Mouse (Mus musculus) fibroblast of lung, adult 2 months (primary cell): ENCODE measurements around the gene Slc13a2.
A peak's percentile ranks its signal among the peaks of the same experiment; 100 is the strongest.

Source experiments
- DNase-seq: peaks from one replicate; pipeline ENCODE4 v3.0.0-alpha.2; 2011; ENCODE audit warnings: low read depth

Slc13a2 gene

DNA sequence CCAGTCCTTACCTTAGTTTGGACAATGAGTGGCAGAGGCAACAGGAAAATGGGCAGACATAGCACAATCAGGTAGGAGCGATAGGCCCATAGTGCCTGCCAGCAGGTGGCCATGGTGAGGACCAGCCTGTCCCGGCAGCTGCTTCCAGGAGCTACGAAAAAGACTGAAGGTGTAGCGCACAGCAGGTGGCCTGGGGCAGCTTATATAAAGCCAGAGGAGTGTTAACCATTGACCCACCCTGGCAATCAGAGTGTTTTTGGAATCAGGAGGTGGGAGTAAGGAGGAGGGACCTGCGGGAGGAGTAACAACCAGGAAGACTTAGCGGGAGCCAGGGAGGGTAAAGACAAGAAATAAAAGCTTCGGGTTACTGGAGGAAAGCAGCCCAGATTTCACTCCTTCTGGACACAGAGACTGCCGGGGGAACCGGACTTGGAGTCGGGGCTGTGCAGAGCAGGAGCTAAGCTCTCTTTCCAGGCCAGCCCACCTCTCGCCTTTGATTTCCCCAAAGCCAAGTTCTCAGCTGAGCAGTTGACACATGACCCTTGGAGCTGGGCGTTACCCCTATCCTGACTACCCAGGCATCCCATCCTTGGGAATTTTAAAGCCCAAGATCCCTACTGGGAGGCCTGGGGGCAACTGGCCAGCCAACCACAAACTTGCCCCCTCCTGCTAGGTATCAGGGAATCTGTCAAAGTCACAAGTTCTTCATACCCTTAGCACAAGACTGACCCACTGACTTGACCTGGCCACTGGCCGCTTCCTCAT is at the start of gene Slc13a2:
TSS of gene Slc13a2 (minus strand) at position 163 of the 765 bp plus-strand sequence.
- no peak for DNase-seq

DNA sequence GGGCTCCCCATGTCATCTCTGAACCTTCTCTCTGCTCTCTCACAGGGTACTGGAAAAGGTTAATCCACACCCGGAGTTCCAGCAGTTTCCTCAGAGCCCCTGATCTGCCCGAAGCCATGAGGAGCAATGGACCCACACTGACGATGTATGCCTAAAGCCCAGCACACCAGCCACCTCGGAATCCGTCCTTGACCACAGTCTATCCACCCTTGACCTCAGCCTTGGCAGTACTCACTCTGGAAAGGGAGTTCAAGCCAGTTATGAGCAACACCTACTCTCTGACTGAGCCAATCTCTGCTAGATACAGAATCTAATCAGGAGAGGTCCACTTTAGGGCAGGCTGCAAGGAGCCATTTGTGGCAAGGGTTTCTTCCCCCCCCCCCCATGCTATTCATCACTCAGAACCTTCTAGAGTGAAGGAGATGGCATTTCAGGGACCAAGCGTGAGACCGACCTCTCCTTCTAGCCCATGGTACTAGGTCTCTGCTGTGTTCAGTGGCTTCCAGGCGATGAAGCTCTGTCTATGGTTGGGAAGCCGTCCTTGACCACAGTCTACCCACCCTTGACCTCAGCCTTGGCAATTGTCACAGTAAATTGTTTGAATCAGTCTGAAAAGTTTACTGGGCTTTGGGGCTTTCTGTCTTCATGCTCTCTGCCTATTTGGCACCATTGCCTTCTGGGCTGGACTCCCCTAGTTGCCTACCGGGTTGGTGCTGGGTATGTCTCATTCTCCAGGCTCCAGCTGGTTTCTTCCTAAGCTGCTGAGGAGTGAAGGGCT is 49.5 kb upstream of the Slc13a2 start:
- no peak for DNase-seq

DNA sequence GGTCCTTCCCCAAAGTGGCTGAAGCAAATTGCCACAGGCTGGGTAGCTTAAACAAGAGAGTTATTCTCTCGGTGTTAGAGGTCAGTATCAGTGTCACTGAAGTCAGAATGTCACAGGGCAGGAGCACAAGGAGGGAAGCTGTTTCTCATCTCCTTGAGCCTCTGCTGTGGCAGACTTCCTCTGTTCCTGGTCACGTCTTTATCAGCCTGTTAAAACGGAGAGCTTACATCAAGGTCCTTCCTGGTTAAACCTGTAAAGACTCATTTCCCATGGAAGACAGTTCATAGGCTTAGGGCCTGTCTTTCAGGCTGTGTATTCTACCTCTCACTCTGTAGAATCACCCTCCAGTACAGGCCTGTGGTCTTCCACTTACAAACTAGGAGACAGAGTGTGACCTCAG is 45.9 kb upstream of the Slc13a2 start:
- no peak for DNase-seq

DNA sequence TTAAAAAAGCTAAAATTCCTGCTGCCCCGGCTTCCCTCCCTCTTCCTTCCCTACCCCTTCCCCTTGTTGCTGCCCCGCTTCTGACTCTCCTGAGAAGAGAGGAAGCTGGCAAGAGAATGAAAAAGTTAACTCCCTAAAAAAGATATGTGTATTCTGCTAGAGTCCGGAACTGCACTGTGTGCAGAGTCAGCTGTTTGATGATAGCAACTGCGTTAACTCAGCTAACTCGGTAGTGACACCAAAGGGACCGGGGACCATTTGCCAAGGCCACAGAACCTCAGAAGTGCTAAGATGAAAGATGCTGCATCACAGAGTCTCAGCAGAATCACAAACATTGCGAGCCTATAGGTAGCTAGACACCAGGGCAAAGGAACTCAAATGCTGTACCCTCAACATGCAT is 45.5 kb upstream of the Slc13a2 start:
- no peak for DNase-seq

DNA sequence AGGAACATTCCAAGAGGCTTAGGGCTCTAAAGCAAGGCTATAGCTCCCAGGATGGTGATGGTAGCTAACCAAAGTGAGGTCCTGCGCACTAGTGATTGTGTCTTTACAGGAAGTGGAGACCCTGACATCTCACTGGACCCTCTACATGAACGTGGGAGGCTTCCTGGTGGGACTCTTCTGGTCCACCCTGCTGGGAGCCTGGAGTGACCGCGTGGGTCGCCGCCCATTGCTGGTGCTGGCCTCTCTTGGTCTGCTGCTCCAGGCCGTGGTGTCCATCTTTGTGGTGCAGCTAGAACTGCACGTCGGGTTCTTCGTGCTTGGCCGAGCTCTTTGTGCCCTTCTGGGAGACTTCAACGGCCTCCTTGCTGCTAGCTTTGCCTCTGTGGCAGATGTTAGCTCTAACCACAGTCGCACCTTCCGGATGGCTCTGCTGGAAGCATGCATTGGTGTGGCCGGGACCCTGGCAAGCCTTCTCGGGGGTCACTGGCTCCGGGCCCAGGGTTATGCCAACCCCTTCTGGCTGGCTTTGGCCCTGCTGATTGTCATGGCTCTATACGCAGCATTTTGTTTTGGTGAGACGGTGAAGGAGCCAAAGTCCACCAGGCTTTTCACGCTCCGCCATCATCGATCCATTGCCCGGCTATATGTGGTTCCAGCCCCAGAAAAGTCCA is 44.4 kb upstream of the Slc13a2 start:
- DNase-seq, result no peak

DNA sequence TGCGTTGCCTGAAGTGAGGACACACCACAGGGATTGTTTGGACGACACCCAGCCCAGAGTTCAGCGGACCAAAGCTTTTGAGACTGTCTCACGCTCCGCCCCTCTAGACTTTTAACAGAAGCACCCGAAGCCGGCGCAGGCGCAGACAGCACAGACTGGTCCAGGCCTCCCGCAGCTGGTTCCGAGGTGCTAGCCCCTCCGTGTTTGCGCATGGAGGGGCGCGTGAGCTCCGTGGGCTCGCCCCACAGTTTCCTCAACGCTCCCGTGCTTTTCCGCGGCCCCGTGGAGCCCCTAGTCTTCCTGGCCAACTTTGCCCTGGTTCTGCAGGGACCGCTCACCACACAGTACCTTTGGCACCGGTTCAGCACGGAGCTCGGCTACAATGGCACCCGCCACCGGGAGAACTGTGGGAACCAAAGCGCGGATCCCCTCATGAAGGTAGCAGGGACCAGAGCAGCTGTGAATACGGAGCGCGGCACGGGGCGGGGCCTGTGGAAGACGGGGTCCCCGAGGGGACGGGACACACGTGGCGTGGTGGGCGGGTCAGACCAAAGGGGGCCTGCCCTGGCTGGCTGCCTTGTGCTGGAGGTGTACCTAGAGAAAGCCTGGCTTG is 43.7 kb upstream of the Slc13a2 start, which contains the start of gene Slc46a1:
TSS of gene Slc46a1 (plus strand) at position 130 of the 613 bp plus-strand sequence.
- peak; percentile 69 for DNase-seq

DNA sequence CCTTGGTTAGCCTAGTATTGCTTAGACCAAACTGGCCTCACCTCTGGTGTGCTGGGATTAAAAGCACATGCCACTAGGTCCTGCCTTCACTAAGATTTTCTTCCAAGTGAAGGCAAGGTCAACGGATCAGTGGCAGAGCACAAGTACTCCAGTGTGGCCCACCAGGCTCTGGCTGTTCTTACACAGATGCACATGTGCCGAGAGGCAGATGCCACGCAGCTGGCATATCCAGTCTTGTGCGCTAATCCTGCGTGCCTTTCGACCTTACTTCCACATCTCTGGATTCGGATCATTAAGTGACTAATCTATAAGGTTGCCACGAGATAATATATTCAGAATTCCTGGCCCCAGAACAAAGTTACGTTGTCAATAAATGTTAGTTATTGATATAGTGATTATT is 43.1 kb upstream of the Slc13a2 start:
- DNase-seq, result no peak

DNA sequence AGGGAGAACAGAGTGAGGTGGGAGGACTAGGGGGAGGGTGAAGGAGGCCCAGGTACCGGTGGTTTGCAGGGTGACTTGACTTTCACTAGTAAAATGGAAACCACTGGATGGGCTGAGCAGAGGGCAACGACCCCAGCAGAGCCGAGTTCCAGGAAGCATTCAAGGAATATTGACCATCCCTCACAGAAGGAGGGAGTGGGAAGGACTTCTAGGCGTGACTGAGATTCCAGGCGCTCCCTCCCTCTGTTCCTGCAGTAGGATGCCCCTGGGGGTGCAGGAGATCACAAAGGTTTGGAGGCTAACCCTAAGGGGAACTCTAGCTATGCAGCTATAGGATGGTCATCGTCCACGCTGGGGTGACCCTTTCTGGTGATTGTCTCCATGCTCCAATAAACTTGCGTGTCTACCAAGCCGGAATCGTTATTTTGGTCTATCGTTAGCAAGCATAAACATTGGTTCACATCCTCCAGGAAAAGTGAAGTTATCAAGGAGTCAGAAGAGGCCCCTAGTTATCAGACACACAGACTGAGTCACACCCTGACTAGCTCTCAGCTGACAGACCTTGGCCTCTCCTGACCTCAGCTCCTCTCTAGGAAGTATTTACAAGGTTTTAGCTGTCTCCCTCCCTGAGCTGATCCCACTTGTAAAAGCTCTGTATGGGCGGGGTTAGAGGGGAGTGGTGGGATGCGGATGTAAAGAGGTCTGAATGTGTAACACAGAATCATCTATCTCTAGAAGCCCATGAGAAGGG is 41.4 kb upstream of the Slc13a2 start:
- no peak for DNase-seq

DNA sequence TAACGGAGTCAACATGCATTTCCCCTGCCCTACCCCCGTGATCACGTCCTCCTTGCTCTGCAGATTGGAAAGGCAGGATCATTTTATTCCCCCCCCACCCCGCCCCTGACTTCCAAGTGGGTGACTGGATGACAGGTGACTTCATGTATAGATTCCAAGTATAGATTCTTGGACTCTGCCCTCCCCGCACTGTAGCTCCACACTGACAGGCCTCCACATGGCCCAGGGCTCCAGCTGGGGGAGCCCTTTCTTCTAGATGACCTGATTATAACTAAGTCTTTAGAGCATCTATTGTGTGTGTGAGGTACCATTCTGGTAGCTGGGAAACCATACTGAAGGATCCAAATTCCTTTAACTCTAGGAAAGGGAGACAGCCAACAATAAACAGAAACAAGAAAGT is 40.7 kb upstream of the Slc13a2 start:
- DNase-seq, result no peak

DNA sequence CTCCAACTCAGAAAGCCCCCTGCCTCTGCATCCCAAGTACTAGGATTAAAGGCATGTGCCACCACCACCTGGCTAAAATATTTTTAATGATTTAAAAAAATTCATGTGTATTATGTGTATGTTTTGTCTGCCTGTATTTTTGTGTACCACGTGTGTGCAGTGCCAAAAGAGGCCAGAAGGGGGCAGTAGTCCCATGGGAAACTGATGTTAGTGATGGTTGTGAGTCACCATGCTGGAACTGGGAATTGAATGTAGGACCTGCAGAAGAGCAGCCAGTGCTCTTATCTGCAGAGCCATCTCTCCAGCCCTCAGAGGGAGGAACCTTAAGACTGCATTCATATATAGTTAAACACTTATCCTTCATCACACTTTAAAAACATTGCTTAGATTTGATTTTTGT is 39.9 kb upstream of the Slc13a2 start:
- no peak for DNase-seq

DNA sequence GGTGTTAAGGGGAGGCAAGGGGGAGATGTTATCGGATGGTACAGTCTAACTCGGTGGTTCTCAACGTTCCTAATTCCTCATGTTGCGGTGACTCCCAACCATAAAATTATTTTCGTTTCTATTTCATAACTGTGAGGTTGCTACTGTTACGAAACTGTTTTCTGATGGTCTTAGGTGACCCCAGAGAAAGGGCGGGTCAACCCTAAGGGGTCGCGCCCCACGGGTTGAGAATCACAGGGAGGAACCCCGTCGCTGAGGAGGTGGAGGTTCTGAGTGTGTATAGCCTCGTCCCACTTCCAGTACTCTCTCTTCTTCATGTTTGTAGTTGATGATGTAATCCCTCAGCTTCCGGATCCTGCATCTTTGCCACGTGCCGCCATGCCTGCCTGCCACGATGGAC is 36.7 kb upstream of the Slc13a2 start:
- no peak for DNase-seq

DNA sequence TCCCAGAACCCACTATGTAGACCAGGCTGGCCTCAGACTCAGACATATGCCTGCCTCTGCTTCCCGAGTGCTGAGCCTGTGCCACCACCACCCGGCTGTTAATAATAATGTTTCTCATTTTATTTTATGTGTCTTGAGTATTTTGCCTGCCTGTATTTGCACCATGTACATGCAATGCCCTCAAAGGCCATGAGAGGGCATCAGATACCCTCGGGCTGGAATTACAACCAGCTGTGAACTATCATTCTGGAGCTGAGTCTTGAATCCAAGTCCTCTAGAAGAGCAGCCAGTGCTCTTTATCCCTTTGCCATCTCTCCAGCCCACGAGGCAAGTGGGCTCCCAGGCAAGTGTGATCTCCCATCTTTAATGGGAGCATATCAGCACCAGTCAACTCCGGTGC is 33.3 kb upstream of the Slc13a2 start:
- no peak for DNase-seq

DNA sequence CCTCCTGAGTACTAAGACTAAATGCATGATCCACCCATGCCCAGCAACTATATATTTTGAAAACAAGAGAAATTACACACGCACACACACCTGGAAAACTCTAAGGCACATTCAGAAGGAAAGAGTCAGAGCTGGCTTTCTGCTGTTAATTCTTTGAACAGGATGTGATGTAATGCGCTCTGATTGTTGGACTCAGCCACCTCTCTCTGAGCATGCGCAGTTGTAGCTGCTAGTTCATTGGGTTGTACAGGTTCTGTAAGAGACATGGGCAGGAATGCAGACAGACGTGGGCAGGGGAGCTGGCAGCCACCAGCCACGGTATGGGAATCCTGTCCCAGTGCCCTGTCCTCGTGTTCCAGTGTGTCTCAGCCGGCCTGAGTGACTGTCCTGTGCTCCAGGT is 32.3 kb upstream of the Slc13a2 start:
- DNase-seq, result no peak

DNA sequence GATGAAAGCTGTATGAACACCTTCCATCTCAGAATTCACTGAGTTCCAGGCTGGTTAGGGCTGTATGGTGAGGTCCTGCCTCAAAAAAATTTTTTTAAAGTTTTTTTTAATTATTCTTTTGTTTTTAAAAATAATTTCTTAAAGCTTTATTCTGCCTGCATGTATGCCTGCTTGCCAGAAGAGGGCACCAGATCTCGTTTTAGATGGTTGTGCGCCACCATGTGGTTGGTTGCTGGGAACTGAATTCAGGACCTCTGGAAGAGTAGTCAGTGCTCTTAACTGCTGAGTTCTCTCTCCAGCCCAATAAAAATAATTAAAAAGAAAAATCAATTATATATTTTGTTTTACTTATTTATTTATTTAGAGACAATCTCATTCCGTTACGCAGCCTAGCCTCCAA is 31.7 kb upstream of the Slc13a2 start:
- peak; percentile 26 for DNase-seq

DNA sequence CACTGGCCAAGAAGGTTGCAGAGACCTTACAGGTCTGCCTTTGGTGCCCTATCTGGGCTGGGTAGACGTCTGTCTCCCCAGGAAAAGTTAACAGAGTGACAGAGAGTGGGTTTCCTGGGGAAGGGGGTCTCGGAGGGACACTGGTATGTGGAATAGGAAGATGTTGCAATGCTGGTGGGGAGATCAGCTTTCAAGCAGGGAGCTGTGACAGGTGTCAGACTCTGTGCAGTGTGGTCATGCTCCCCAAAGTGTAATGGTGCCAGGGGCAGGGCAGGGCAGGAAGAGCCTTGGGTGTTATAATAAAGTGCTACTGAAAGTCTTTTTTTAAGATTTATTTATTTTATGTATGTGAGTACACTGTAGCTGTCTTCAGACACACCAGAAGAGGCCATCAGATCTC is 28.3 kb upstream of the Slc13a2 start:
- DNase-seq, result no peak

DNA sequence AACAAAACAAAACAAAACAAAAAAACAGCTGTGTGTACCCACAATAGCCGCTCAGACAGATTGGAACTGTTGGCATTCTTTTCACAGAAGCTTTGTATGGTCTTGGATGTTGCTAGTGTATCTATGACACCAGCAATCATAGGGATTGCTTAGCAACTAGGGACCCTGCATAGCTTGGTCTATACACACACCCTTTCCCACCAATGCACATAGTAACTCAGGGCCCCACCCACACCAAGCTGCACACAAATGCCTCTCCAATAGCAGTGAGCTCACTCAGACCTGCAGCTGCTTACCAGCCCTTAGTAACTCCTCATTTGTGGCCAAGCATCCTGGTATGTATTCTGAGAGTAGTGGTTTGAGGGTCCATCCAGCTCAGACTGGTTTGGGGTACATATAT is 26.2 kb upstream of the Slc13a2 start:
- DNase-seq, result no peak

DNA sequence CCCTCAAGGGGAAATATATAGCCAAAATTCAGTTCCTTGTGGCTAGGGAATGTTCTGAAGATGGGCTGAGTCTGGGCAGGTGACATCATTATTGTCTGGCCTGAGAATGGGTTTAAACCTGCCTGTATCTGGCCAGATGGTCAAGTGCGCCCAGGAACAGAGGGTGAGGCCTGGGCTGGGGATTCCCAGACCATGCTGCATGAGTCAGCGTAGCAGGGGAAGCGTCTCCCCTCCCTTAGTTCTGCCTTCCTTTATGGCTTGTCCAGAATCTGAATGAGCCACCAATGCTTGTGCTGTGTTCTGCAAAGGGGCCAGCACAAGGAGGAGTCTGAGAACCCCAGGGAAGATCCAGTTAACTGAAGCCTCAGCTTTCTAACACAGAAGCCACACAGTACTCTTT is 25.2 kb upstream of the Slc13a2 start:
- no peak for DNase-seq

DNA sequence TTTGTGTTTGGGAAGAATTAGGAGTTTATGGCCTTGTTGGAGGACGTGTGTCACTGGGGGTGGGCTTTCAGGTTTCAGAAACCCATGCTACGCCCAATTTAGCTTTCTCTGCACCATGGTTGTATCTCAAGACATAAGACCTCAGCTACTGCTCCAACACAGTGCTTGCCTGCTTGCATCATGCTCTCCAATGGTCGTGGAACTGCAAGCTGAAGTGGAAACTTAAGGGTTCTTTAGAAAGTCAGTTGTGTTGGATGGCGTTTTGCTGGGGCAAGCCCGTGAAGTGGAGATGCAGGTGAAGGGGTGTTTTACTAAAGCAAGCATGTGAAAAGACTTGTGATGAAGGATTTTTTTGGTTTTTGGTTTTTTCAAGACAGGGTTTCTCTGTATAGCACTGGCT is 21.1 kb upstream of the Slc13a2 start:
- no peak for DNase-seq

DNA sequence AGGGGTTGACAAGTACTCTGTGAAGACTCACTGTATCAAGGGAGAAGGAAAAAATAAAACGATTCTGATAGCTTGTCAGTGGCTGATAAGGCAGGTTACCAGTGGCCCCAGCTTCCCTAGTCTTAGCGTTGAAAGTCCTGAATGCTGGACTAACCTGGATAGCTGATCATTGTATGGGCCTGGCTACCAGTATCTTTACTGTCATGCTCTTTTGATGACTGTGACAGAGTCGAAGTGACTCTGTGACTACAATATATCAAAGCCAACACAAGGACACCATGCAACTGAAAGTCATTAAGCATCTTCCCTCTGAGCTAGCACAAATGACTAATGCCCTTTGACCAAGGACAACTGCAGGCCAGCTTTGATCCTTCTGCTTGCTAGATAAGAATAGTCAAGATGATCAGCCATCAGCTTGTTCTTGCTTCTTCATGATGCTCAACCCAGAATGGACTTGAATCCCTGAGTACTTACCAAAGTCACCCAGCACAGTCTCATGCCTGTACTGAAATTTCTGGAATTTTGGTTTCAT is 16.4 kb upstream of the Slc13a2 start:
- DNase-seq, result no peak

DNA sequence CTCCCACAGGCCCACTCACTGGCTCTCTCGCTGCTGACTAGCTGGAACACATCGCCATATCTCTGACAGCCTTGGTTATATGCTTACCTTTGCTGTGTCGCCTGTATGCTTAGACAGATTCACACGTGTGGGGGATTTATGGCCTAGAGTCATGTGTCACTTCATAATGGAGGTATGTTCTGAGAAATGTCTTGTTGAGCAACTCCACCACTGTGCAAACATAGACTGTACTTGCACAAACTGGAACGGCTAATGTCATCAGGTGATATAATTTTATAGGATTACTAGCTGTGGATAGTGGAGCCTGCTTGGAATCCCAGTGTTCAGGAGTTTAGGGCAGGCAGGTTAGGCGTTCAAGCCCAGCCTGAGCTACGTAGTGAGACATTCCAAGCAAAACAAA is 15.2 kb upstream of the Slc13a2 start:
- no peak for DNase-seq

DNA sequence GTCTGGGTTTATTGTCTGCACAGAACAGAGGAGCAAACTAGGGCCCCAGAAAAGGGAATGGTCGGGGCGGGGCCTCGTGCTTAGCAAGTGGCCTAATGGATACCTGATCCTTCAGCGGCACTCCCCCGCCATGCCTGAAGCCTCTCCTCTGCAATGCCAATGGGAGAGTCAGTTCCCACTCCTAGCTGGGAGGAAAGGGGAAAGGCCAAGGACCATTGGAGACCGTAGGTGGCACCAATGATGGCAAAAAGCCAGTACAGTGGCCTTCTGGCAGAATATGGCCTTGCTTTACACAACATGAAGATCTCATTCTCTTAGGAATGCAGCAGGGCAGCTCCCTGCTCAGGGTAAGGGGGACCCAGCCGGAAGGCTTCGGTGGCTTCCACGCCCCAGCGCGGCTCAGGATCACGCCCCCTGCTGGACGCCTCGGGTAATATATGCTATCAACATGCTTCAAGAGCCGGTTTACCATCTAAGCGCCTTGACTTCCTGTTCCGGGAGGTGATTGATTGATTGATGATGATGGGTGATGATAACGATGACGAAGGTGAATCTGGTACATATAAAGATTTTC is 13.8 kb upstream of the Slc13a2 start:
- DNase-seq, result no peak
